Mouse (Mus musculus) adrenal gland, postnatal 14 days (tissue): Measurements from ENCODE around the gene Myo1d. TPM values are rescaled to one million over a fixed set of nuclear protein-coding genes. Genes with fewer than 3 reads are reported as not detected.

Experiments
- DNase-seq: peaks from one replicate; pipeline ENCODE4 v3.0.0; 2021; ENCODE audit warnings: mixed read lengths
- total RNA-seq: library from RNA; stranded (reverse); gene quantifications from 2 replicates; pipeline ENCODE4 v1.2.3, GENCODE M21; 2021

The Myo1d gene
- total RNA-seq, 1 experiment from 2014 or later, result 47.1 TPM

DNA sequence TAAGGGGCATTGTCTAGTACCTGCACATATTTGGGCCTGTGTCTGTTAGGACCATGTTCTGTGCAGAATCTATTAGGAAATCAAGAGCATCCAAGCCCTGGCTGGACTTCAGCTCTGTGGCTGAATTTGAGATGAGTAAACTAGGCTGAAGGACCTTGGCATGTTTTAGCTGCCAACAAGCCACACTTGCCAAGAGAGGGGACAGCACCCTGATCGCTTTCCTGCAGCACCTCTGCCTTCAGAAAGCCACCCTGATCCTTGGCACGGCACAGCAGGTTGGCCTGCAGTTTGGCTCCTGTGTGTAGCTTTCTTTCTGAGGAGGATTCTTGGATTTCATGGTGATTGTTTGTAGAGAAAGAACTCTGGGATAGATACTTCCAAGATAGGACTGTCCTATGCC is 1.7 kb upstream of the Myo1d start:
- peak; percentile 65 for DNase-seq

DNA sequence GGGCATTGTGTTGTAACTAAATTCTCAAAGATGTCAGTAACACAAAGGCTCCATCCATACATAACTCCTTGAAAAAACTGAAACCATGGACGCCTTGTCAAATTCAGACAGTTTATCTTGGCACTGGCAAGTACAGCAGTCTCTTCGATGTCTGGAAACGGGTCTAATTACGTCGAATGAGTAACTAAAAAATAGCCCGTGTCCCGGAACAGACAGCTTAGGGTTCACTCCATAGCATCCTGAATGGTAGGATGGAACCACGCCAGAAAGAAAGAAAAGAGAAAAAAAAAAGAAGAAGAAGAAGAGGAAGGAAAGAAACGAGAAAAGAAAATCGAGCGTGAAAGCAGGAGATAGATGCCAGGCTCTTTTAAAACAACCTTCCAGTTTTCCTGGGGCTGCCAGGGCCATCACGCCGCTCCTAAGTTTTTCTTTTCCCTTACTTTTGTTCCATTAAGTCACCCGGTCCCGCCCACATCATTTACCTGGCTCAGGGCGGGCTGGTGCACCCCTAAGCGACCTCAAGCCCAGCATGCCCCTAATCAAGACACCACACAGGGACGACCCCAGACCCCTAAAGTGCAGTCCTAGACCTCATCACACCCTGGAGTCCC is 804 bp downstream of the Myo1d start:
- no peak for DNase-seq

- DNase-seq, result no peak
Measured at GRCm38 (mm10) chr11:80778157-80778556, 1.7 kb downstream of the Myo1d start.

DNA sequence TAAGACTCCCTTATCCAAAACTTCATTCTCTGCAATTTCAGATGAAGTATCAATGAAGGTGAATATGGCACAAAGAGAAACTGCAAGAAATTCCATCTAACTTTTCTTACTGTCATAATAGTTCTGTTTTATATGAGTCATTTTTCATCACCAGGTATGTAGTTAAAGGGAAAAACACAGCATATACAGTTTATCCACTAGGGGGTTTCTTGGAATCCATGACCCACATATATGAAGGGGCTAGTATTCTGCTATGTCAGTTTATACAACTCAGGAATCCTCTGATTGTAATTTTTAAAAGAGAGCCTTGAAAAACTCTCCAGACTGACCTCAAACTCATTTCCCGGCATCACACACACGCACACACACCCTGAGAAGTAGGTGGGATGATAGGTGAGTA is 2.1 kb downstream of the Myo1d start:
- DNase-seq, result no peak

- no peak for DNase-seq
Measured at GRCm38 (mm10) chr11:80775535-80775934, 4.3 kb downstream of the Myo1d start.

- no peak for DNase-seq
Measured at GRCm38 (mm10) chr11:80772595-80773210, 7.1 kb downstream of the Myo1d start.

- no peak for DNase-seq
Measured at GRCm38 (mm10) chr11:80771596-80772250, 8.1 kb downstream of the Myo1d start.

GRCm38 (mm10) chr11:80771186-80771585 is 8.6 kb downstream of the Myo1d start:
- peak; percentile 30 for DNase-seq

DNA sequence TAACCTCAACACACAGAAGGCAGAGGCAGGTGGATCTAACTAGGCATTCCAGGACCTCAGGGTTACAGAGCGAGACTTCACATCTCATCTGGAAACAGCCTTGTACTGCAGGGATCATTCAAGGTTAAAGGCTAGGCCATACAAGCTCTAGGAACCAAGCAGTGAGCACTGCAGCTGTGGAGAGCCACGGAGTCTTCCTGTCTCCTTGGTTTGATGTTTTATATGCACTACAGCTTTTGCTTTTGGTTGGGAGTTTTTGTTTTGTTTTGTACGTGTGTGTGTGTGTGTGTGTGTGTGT is 12.6 kb downstream of the Myo1d start:
- no peak for DNase-seq

- DNase-seq, result peak; percentile 52
Measured at GRCm38 (mm10) chr11:80766472-80767319, 13.1 kb downstream of the Myo1d start.

GRCm38 (mm10) chr11:80766068-80766467 is 13.8 kb downstream of the Myo1d start:
- no peak for DNase-seq

GRCm38 (mm10) chr11:80762066-80762465 is 17.8 kb downstream of the Myo1d start:
- no peak for DNase-seq

- DNase-seq, result no peak
Measured at GRCm38 (mm10) chr11:80761285-80761974, 18.4 kb downstream of the Myo1d start.

DNA sequence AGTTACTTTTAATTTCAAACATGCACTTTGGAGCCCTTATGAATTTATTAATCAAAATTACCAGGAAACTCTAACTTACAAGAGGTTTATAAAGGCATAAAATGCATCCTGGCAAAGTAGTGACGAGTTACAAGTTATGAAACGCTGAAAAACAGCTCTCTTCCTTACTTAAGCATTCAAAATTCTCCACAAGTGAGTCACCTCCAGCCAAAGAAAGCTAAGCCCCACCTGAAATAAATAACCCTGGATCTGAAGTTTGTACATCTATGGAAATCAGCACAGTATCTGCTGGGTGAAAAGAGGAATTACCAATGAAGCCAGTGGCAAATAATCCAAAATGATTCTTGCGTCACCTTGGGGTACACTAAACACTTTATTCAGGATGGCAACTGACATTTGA is 20.8 kb downstream of the Myo1d start:
- DNase-seq, result no peak

GRCm38 (mm10) chr11:80754201-80754600 is 25.6 kb downstream of the Myo1d start:
- no peak for DNase-seq

DNA sequence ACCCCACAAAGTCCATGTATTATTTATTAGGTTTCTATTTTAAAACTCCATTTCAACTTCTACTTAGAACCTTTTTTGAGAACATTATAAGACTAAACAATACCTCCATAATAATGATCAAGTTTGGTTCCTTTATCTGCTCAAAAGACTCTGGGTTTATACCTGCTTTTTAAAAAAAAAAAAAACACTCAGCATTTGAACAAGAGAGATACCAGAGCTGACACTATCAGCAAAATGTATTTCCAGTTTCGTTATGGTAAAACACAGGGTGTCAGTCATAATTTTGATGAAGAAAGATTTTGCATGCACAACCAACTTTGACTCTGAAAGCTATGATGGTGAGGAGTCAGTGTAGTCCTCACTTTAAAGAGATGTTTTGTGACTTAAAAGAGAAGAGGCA is 28.7 kb downstream of the Myo1d start:
- DNase-seq, result no peak

DNA sequence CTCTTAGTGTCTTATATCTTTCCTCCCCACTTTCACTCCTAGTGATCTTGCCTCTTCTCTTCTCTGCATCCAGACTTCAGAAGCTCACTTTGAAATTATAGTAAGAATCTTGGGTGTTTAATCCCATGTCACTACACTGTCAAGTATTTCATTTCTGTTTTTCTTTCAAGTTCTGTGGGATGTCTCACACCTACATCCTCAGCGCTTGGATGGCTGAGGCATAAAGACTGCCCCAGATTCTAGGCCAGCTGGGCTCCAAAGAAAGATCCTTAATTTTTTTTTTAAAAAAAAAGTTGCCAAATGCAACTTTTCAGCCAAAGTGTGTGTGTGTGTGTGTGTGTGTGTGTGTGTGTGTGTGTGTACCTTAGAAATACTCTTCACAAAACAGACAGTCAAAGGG is 30.6 kb downstream of the Myo1d start:
- DNase-seq, result no peak

GRCm38 (mm10) chr11:80745426-80745825 is 34.4 kb downstream of the Myo1d start:
- no peak for DNase-seq

- no peak for DNase-seq
Measured at GRCm38 (mm10) chr11:80743823-80744410, 35.9 kb downstream of the Myo1d start.

DNA sequence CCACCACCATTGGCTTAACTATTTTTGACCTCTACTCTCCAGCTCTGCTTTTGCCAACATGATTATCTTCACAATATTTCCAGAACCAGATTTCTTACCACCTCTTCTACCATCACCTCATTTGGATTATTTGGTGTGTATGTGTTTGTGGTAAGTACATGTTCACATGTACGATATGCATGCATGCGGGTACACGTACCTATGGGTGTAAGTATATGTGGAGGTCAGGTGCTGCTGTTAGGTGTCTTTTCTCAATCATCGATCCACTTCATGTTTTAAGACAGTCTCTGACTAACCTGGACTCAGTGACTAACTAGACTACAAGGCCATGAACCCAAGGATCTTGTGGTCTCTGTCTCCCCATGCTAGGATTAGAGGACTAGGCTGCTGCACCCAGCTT is 37.4 kb downstream of the Myo1d start:
- DNase-seq, result no peak

GRCm38 (mm10) chr11:80734771-80735170 is 45.1 kb downstream of the Myo1d start:
- DNase-seq, result no peak

- peak; percentile 29 for DNase-seq
Measured at GRCm38 (mm10) chr11:80724701-80725100, 55.1 kb downstream of the Myo1d start.
